In genomic region chr17:62634937-62635336, GRCm38 (mm10) we compare ENCODE assay signal across 21 mouse cellular contexts.
DNase-seq lines count a peak whose midpoint lies in the region; ATAC-seq and TF ChIP-seq lines count a peak whose summit lies in the region.
"Had no signal": no experiment of that assay in that cellular context is flagged by ENCODE, and none has a peak within 500 bp of the region (broad histone marks: within the 10 kb centered on the region; RNA-seq: fewer than 3 reads in every experiment).

No protein-coding gene starts in this region.

- no peak overlapping the region for H3K4me3 ChIP-seq in intestine, embryonic 14.5 days (ENCODE audit: low read depth, low read length)
- no peak overlapping the region for H3K4me3 ChIP-seq in intestine, embryonic 15.5 days (replicated peaks)
- H3K4me3 ChIP-seq: embryonic facial prominence, embryonic 10.5 days; embryonic facial prominence, embryonic 12.5 days; forebrain, embryonic 13.5 days; forebrain, embryonic 15.5 days had no signal

- CTCF ChIA-PET in Patski (lab: Charles Lee) = no interaction called here

- no peak overlapping the region for H3K27ac ChIP-seq in intestine, embryonic 14.5 days (ENCODE audit: low read depth)
- no peak overlapping the region for H3K27ac ChIP-seq in intestine, embryonic 15.5 days
- H3K27ac ChIP-seq: embryonic facial prominence, embryonic 10.5 days; embryonic facial prominence, embryonic 12.5 days; forebrain, embryonic 13.5 days; forebrain, embryonic 15.5 days had no signal

- POLR2A ChIA-PET in Patski (lab: Charles Lee) = no interaction called here

- H3K27me3 ChIP-seq in intestine, embryonic 14.5 days (replicated peaks; ENCODE audit: control insufficient read depth, insufficient read depth, low read length) = no peaks in the 10 kb centered on the region
- H3K27me3 ChIP-seq in intestine, embryonic 15.5 days (replicated peaks) = no peaks in the 10 kb centered on the region
- no peaks in the 10 kb centered on the region for H3K27me3 ChIP-seq in Patski
- H3K27me3 ChIP-seq: embryonic facial prominence, embryonic 12.5 days; forebrain, embryonic 13.5 days; forebrain, embryonic 15.5 days had no signal

- WGBS in intestine, embryonic 14.5 days = 87% methylated on average over 3 of the region's 3 CpGs
- WGBS in intestine, embryonic 15.5 days = 78% methylated on average over 3 of the region's 3 CpGs

- peak; percentile 54 for DNase-seq in heart, adult 11 months
- DNase-seq in heart, adult 8-10 months (ENCODE audit: low spot score) = no peak
- peak; percentile 16 for DNase-seq in intestine, embryonic 14.5 days (ENCODE audit: low spot score)
- DNase-seq in 3T3-L1 (ENCODE audit: low read depth, low spot score) (peak; percentile 30), Patski (ENCODE audit: low read depth, low spot score) (peak; percentile 17)
- DNase-seq in cerebellum, adult 9-11 months = no peak
- DNase-seq in right cerebral cortex, adult 18-20 months = no peak
- DNase-seq: adrenal gland, adult 2 months; adrenal gland, postnatal 10 days; adrenal gland, postnatal 25 days; cerebellum, adult 11 months; cerebellum, adult 18-20 months; cerebellum, adult 8-10 months; cerebellum, postnatal 10 days; cerebellum, postnatal 25 days; forebrain, postnatal 0 days had no signal

- in situ Hi-C loops in Patski (cut with MboI; ENCODE audit: low pct_unique_long_range_greater_than_20kb) = no loop called here

- H3K4me2 ChIP-seq in intestine, embryonic 14.5 days (ENCODE audit: low read length) = no peak overlapping the region
- H3K4me2 ChIP-seq in intestine, embryonic 15.5 days (replicated peaks) = no peak overlapping the region
- H3K4me2 ChIP-seq: embryonic facial prominence, embryonic 12.5 days; forebrain, embryonic 13.5 days; forebrain, embryonic 15.5 days had no signal

- ATAC-seq in intestine, embryonic 14.5 days (replicated peaks; ENCODE audit: low FRiP score, low TSS enrichment, low read depth) = no peak
- no peak for ATAC-seq in intestine, embryonic 15.5 days
- peak; percentile 44 for ATAC-seq in Patski
- ATAC-seq: forebrain, embryonic 13.5 days; forebrain, embryonic 15.5 days; forebrain, postnatal 0 days had no signal

- no peaks in the 10 kb centered on the region for H3K36me3 ChIP-seq in intestine, embryonic 14.5 days (ENCODE audit: control insufficient read depth, insufficient read depth, low read length)
- H3K36me3 ChIP-seq in intestine, embryonic 15.5 days = no peaks in the 10 kb centered on the region
- H3K36me3 ChIP-seq: embryonic facial prominence, embryonic 12.5 days; forebrain, embryonic 15.5 days had no signal

- H3K4me1 ChIP-seq in intestine, embryonic 14.5 days (replicated peaks; ENCODE audit: control insufficient read depth, insufficient read depth, low read length) = no peaks in the 10 kb centered on the region; the same call in 1 of the 2 replicates
- H3K4me1 ChIP-seq in intestine, embryonic 15.5 days (replicated peaks) = 0 out of 2 replicates have a peak, but pooled peaks cover 2% of the 10 kb centered on the region
- H3K4me1 ChIP-seq: embryonic facial prominence, embryonic 10.5 days; embryonic facial prominence, embryonic 12.5 days; forebrain, embryonic 13.5 days; forebrain, embryonic 15.5 days had no signal

- H3K9ac ChIP-seq in intestine, embryonic 14.5 days (ENCODE audit: low read length) = no peak overlapping the region
- H3K9ac ChIP-seq in intestine, embryonic 15.5 days = no peak overlapping the region
- H3K9ac ChIP-seq: embryonic facial prominence, embryonic 12.5 days; forebrain, embryonic 13.5 days; forebrain, embryonic 15.5 days; forebrain, postnatal 0 days had no signal

- H3K9me3 ChIP-seq in intestine, embryonic 14.5 days (ENCODE audit: control insufficient read depth, low read length) = no peaks in the 10 kb centered on the region
- H3K9me3 ChIP-seq in intestine, embryonic 15.5 days = no peaks in the 10 kb centered on the region
- H3K9me3 ChIP-seq: embryonic facial prominence, embryonic 10.5 days; embryonic facial prominence, embryonic 12.5 days; forebrain, embryonic 13.5 days; forebrain, embryonic 15.5 days had no signal

- TF ChIP-seq CTCF in Patski (IDR thresholded peaks at IDR 0.05) = no peak

Comparison
In these comparisons a context has a peak if more than half of its experiments do, and no peak if none do; other contexts are left out.
1. DNase-seq: peak in heart, adult 11 months (single experiment), intestine, embryonic 14.5 days (single experiment), 3T3-L1 (single experiment) and Patski (single experiment); none in heart, adult 8-10 months (single experiment), cerebellum, adult 9-11 months (single experiment) and right cerebral cortex, adult 18-20 months (single experiment).